Mouse (Mus musculus) left cerebral cortex, postnatal 10 days (tissue): Measurements from ENCODE around the gene Hao2. TPM values are rescaled to one million over a fixed set of nuclear protein-coding genes. Genes with fewer than 3 reads are reported as not detected.

Experiments used
- DNase-seq, 2 experiments: peaks; one replicate each; pipeline ENCODE4 v3.0.0; 2021 to 2022; ENCODE audit warnings: low spot score in 2 of 2, mixed read lengths in 1 of 2; ENCODE audit errors: extremely low spot score in 1 of 2
- intact Hi-C: fragments of 180-260 bp; cut with DNase I; formaldehyde crosslinking; loops from one replicate; pipeline ENCODE4 v1.15.1; 2025
- total RNA-seq, 2 experiments: library from RNA; stranded (reverse); gene quantifications; 2 replicates each; pipeline ENCODE4 v1.2.3; 2021

Hao2 gene
- not detected for total RNA-seq

GRCm38 (mm10) chr3:98893057-98893772 is at the start of gene Hao2:
Hao2 (minus strand) TSS chr3:98893239.
- no peak for DNase-seq
- intact Hi-C loops, result no loop called here

GRCm38 (mm10) chr3:98941601-98942000 is 48.6 kb upstream of the Hao2 start:
- intact Hi-C loops, result no loop called here
- no peak for DNase-seq

GRCm38 (mm10) chr3:98941066-98941551 is 48.1 kb upstream of the Hao2 start:
- DNase-seq, result peak in 1 of 2 experiments; percentile 26
- intact Hi-C loops, result no loop called here

- DNase-seq, result no peak
- intact Hi-C loops, result no loop called here
Observed at GRCm38 (mm10) chr3:98940225-98940624, 47.2 kb upstream of the Hao2 start.

- DNase-seq, result no peak
- intact Hi-C loops, result no loop called here
Observed at GRCm38 (mm10) chr3:98936446-98936845, 43.4 kb upstream of the Hao2 start.

- no peak for DNase-seq
- intact Hi-C loops, result no loop called here
Observed at GRCm38 (mm10) chr3:98934601-98935000, 41.6 kb upstream of the Hao2 start.

GRCm38 (mm10) chr3:98934041-98934440 is 41.0 kb upstream of the Hao2 start:
- intact Hi-C loops, result no loop called here
- DNase-seq, result no peak

- intact Hi-C loops, result no loop called here
- no peak for DNase-seq
Observed at GRCm38 (mm10) chr3:98932421-98932820, 39.4 kb upstream of the Hao2 start.

GRCm38 (mm10) chr3:98931836-98932235 is 38.8 kb upstream of the Hao2 start:
- intact Hi-C loops, result no loop called here

GRCm38 (mm10) chr3:98920417-98920816 is 27.4 kb upstream of the Hao2 start:
- intact Hi-C loops, result no loop called here

More at GRCm38 (mm10) chr3:98931836-98932235, 38.8 kb upstream of the Hao2 start:
- no peak for DNase-seq

GRCm38 (mm10) chr3:98917260-98917659 is 24.2 kb upstream of the Hao2 start:
- no peak for DNase-seq
- intact Hi-C loops, result loop anchor here (5.0 to 10.0 kb wide), 3 partner anchors 55 to 1238 kb away; no protein-coding TSS in a partner anchor

More at GRCm38 (mm10) chr3:98920417-98920816, 27.4 kb upstream of the Hao2 start:
- no peak for DNase-seq

GRCm38 (mm10) chr3:98916856-98917255 is 23.8 kb upstream of the Hao2 start:
- DNase-seq, result no peak
- intact Hi-C loops, result loop anchor here (5.0 to 10.0 kb wide), 3 partner anchors 55 to 1238 kb away; no protein-coding TSS in a partner anchor

- DNase-seq, result peak; percentile 26 to 72
- intact Hi-C loops, result loop anchor here (5.0 to 10.0 kb wide), 3 partner anchors 57 to 1239 kb away; no protein-coding TSS in a partner anchor
Observed at GRCm38 (mm10) chr3:98915659-98916058, 22.6 kb upstream of the Hao2 start.

- intact Hi-C loops, result loop anchor here (5.0 to 10.0 kb wide), 3 partner anchors 341 to 1241 kb away; no protein-coding TSS in a partner anchor
Observed at GRCm38 (mm10) chr3:98913591-98913990, 20.6 kb upstream of the Hao2 start.

GRCm38 (mm10) chr3:98897606-98898005 is 4.6 kb upstream of the Hao2 start:
- no peak for DNase-seq
- intact Hi-C loops, result loop anchor here (5.0 kb wide), 1 partner anchor 1040 kb away; no protein-coding TSS in a partner anchor

More at GRCm38 (mm10) chr3:98913591-98913990, 20.6 kb upstream of the Hao2 start:
- DNase-seq, result peak in 1 of 2 experiments; percentile 3

- intact Hi-C loops, result loop anchor here (5.0 kb wide), 1 partner anchor 1042 kb away; no protein-coding TSS in a partner anchor
- DNase-seq, result peak in 1 of 2 experiments; percentile 9
Observed at GRCm38 (mm10) chr3:98895071-98895601, 2.1 kb upstream of the Hao2 start.

- intact Hi-C loops, result no loop called here
Observed at GRCm38 (mm10) chr3:98890430-98890829, 2.6 kb downstream of the Hao2 start.

GRCm38 (mm10) chr3:98888206-98888605 is 4.8 kb downstream of the Hao2 start:
- DNase-seq, result no peak
- intact Hi-C loops, result no loop called here

More at GRCm38 (mm10) chr3:98890430-98890829, 2.6 kb downstream of the Hao2 start:
- no peak for DNase-seq

- DNase-seq, result no peak
- intact Hi-C loops, result no loop called here
Observed at GRCm38 (mm10) chr3:98880831-98881230, 12.2 kb downstream of the Hao2 start.

- intact Hi-C loops, result no loop called here
- no peak for DNase-seq
Observed at GRCm38 (mm10) chr3:98880216-98880615, 12.8 kb downstream of the Hao2 start.
